Mouse (Mus musculus): ENCODE data around the gene Ccdc137.

DNA sequence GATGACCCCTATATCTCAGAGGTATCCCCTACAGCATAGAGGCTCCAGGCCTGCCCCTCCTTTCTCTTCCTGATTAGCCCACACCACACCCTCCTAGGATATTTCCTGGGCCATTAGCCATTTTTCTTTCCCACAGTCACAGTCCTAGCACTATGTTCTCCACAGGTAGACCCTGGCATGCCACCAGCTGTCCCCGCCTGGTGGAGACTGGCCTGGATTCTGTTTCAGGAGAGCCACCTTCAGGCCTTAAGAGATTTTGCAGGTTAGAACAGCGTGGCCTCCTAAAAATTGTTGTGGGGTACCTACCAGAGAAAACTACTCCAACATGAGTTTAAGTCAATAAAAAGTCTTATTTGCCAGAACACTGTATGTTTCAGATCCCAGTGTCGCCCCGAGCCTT, 49.0 kb downstream of the Ccdc137 start:
- TF ChIP-seq POLR2A (IDR thresholded peaks at IDR 0.05; ENCODE audit: low read depth, low read length) (no peak), CTCF (conservative IDR thresholded peaks at IDR 0.05; ENCODE audit: insufficient read depth, insufficient read length, low read depth, low read length) (peak; percentile 74)
